Mouse (Mus musculus) olfactory bulb, adult 2 months (tissue): Measurements from ENCODE around the gene Edem2. TPM values are rescaled to one million over a fixed set of nuclear protein-coding genes. Genes with fewer than 3 reads are reported as not detected.
A peak's percentile ranks its signal among the peaks of the same experiment; 100 is the strongest.

ENCODE experiments used
- H3K27ac ChIP-seq: fragments of 200-500 bp; 2 replicates; pipeline ENCODE4 v1.5.1; 2012; ENCODE audit warnings: low read depth, low read length; ENCODE audit not compliant: insufficient read depth
- H3K4me1 ChIP-seq: fragments of 200-500 bp; 2 replicates; pipeline ENCODE4 v1.6.1; 2012; ENCODE audit warnings: low read length; ENCODE audit not compliant: control insufficient read depth, insufficient read depth
- H3K4me3 ChIP-seq: fragments of 200-500 bp; 2 replicates; pipeline ENCODE4 v1.5.1; 2012; ENCODE audit warnings: mild to moderate bottlenecking, low read depth, low read length, moderate library complexity; ENCODE audit not compliant: insufficient read depth
- CTCF ChIP-seq: fragments of 200-500 bp; IDR thresholded peaks from 2 replicates; pipeline ENCODE4 v1.5.1; 2012; ENCODE audit warnings: low read depth, mild to moderate bottlenecking, low read length, moderate library complexity; ENCODE audit not compliant: insufficient read depth
- POLR2A ChIP-seq: fragments of 200-500 bp; IDR thresholded peaks from 2 replicates; pipeline ENCODE4 v1.6.1; 2012; ENCODE audit warnings: mild to moderate bottlenecking, low read depth, low read length, moderate library complexity; ENCODE audit not compliant: insufficient read depth
- WGBS: fragments of 180-500 bp; shearing (Covaris S2); methylation state at CpG from one replicate; pipeline ENCODE4 v1.1.7; 2018; 5-methylcytosine and 5-hydroxymethylcytosine counted together
- polyA plus RNA-seq: library from polyadenylated mRNA; stranded (reverse); fragments of >200 nt; gene quantifications from 2 replicates; pipeline ENCODE4 v1.2.4, GENCODE M21; 2012; ENCODE audit warnings: low replicate concordance; ENCODE audit not compliant: missing spikeins, insufficient read depth, insufficient read length

Edem2 gene
- polyA plus RNA-seq: not detected in 2 replicates

DNA sequence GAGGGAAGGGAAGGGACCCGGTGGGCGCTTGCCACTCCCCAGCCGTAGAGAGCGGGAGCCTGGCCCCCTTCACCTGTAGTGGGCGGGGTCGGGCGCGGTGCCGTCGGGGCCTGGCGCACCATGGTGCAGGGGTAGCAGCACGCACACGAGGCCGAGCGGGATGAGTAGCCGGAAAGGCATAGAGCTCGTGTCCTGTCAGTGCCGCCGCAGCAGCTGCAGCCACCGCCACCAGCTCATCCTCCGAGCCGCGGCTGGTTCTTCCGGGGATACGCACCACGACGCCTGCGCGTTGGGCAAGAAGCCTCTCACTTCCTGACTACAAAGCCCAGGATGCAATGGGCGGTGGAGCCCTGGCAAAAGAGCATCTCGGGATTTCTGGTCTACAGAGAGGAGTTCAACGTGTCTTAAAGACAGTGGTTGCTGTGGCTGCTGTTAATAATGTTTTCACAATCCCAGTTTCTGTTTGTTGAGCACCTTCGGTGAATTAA lies at the start of gene Edem2:
TSS of gene Edem2 (minus strand) at position 318 of the 488 bp plus-strand sequence.
- Histone ChIP-seq H3K27ac (no peak within 1 kb of the TSS), H3K4me3 (peak within 1 kb of the TSS; percentile 66), H3K4me1 (peaks cover 9% of the 10 kb centered on the region)
- TF ChIP-seq POLR2A (peak; percentile 80), CTCF (no peak)
- under 1% methylated on average over 33 of the region's 33 CpGs for WGBS

DNA sequence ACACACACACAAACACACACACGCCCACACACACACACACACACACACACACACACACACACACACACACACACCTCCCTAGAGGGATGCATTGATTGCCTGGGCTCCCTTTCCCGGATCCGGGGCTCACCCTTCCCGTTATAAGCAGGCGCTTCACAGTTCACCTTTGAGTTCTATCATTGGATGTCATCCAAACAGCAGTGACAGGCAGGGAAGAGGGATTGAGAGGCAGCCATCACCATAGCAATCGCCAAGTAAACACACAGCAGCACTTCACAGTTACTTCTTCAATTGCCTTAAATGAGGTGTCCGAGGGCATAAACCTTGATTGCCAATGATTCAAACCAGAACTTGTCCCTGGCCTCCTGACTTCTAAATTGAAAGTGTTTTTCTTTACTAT lies 49.8 kb upstream of the Edem2 start:
- H3K27ac ChIP-seq: no peak overlapping the region
- WGBS: 54% methylated on average over 7 of the region's 7 CpGs
- H3K4me3 ChIP-seq: no peak overlapping the region
- peaks cover 20% of the 10 kb centered on the region for H3K4me1 ChIP-seq
- TF ChIP-seq CTCF (no peak), POLR2A (no peak)

DNA sequence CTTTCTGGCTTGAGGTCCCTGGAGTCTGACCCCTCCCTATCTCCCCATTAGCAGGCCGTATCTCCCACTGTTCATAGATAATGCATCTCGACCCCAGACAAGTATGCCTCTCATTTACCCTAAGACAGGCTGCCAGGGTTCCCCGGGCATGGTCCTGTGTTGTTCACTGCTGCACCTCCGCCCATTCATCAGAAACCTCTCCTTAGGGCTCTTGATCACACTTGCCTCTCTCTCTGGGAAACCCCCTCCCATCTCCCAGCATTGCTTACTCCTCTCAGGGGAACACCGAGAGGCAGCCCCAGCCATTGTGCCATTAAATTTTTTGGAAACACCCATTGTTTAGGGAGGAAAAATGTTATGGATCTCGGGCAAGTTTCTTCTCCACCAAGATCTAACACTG lies 48.7 kb upstream of the Edem2 start:
- Histone ChIP-seq H3K27ac (no peak overlapping the region), H3K4me1 (peaks cover 18% of the 10 kb centered on the region), H3K4me3 (no peak overlapping the region)
- TF ChIP-seq CTCF: no peak
- no peak for TF ChIP-seq POLR2A
- WGBS: 51% methylated on average over 6 of the region's 6 CpGs

DNA sequence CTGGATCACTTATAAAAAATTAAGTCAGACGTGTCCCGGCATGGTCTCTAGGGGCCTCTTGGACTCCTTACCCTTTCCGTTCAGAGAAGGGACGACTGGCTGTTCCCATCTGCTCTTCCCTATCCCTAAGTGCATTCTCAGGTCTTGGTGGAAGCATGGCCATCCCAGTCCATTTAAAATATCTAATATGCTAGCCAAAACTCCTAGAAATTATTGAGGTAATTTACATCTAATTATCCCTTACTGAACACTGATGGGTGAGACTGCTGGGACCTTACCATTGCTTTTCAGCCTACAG lies 48.4 kb upstream of the Edem2 start:
- H3K27ac ChIP-seq: no peak overlapping the region
- no peak for TF ChIP-seq CTCF
- no peak for TF ChIP-seq POLR2A
- peaks cover 18% of the 10 kb centered on the region for H3K4me1 ChIP-seq
- H3K4me3 ChIP-seq: no peak overlapping the region
- 76% methylated on average over 4 of the region's 4 CpGs for WGBS

DNA sequence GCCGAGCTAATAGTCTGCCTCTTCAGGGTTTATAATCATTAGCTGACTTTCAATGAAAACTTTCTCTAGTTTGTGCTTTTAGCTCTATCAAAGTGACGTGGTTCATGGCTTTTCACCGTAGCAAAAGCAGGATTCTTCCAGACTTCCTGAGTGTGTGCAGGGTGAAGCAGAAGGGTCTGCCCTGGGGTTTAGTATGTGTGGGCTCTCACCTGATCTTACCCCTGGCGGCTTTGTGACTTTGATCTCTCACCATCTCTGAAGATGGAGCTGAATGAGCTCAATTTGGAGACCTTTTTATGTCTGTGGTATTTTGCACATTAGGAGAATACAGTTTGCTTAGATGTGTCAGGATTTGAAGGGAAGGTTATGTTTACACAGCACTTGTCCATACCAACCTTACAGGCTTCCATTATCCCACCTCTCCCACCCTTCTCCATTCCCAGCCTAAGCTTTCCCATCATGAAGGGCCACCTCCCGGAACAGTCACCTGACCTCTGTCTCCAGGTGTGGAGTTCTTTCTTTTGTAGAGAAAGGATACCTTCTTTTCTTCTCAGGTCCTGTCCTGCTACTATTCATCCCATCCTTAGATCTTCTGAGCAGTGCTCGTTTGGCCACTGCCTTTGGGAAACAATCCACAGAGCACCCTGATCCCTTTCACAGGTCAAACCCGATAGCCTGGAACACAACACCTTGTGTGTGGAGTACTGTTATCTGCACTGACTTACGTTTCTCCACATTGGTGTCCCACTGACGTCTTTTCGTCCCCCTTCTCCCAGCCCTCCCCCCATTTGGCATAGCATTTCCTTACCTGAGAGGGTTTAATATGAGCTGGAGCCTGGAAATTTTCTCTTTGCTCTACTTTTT lies 47.8 kb upstream of the Edem2 start:
- Histone ChIP-seq H3K4me3 (no peak overlapping the region), H3K27ac (no peak overlapping the region), H3K4me1 (peaks cover 18% of the 10 kb centered on the region)
- WGBS: 59% methylated on average over 10 of the region's 10 CpGs
- TF ChIP-seq POLR2A (no peak), CTCF (no peak)

DNA sequence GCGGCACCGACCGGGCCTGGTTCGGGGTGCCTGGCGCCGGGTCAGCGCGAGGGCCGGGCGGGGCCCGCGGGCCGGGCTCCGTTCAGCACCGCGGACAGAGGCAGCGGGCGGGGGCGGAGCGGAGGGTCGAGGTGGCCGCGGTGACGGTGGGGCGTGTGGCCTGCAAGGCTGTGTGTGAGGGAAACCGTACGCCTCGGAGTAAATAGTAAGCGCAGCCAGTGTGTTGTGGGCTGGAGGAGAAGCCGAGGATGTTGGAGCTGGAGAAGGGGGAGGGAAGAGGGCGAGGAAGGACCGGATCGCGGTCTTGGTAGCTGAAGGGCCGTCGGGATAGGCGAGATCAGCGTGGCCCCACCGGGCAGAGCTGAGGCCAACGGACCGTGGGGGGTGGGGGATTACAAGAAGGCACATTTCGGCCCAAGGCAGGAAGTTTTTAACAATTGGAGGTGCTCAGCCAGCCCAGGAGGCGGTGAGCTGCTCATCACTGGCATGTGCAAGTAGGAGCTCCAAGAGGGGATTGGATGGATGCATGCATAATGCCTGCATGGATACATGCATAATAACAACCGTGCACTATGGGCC lies 46.5 kb upstream of the Edem2 start:
- H3K4me1 ChIP-seq: peaks cover 18% of the 10 kb centered on the region
- peak overlapping the region; percentile 82 for H3K4me3 ChIP-seq
- H3K27ac ChIP-seq: peak overlapping the region; percentile 40
- 1% methylated on average over 44 of the region's 44 CpGs for WGBS
- no peak for TF ChIP-seq POLR2A
- no peak for TF ChIP-seq CTCF

DNA sequence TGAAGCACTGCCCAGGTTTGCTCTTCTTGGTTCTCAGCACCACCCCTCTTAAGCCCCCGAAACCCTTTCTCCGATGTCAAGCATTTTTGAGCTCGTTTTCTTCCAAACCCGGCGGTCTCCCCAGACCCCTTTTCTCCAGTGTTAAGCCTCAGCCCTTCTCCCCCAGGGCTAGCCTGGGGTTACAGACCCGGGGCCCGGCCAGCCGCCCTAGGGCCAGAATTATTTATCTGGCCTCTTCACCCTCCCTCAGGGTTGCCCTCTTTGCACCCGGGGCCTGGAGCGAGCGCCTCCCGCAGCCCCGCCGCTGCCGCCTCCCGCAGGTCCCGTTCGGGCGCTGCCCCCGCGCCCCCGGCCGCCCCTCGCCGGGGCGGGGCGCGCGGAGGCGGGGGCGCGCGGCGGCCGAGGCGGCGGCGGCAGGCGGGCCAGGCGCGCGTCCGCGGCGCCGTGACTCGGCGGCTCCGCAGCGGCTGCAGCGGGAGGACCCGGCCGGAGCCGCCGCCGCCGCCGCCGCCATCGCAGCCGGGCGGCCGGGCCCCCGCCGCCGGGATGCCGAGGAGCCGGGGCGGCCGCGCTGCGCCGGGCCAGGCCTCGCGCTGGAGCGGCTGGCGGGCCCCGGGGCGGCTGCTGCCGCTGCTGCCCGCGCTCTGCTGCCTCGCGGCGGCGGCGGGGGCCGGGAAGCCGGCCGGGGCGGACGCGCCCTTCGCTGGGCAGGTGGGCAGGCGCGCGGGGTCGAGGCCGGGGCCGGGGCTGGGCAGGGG lies 45.8 kb upstream of the Edem2 start, which contains the start of gene Mmp24:
TSS of gene Mmp24 (plus strand) at position 416 of the 758 bp plus-strand sequence.
- peak within 1 kb of the TSS; percentile 82 for H3K4me3 ChIP-seq
- TF ChIP-seq POLR2A (no peak), CTCF (no peak)
- H3K4me1 ChIP-seq: peaks cover 17% of the 10 kb centered on the region
- peak within 1 kb of the TSS; percentile 40 for H3K27ac ChIP-seq
- 26% methylated on average over 100 of the region's 100 CpGs for WGBS

DNA sequence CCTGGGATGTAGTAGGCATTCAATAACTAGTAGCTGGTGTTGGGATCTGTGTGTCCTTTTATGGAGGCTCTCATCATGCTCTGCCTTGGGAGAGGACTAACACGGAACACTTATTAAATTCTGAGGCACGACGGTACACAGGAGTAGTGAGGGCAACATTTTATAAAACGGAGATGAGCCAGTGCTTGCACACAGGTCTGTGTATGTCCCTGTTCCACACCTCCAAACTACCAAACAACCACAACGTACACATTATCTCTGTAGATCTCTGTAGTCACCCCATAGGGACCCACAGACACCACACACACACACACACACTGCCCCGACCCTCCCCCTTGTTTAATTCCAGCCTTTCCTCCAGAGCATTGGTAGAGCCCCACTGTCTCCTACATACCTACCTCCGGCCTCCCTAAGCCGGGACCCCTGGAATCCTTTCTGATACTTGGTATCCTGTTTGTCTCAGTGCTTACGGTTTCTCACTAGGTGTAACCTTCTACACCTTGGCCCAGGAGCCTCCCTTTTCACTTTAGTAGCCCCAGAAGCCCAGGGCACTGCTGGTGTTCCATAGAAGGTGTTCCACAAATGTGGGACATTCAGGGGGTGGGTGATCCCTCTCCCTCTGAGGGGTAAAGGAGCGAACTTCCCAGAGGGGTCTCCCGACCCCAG lies 45.1 kb upstream of the Edem2 start:
- TF ChIP-seq CTCF (no peak), POLR2A (no peak)
- Histone ChIP-seq H3K27ac (no peak overlapping the region), H3K4me3 (peak overlapping the region; percentile 82; the same call in 1 of the 2 replicates), H3K4me1 (peaks cover 13% of the 10 kb centered on the region)
- 43% methylated on average over 11 of the region's 11 CpGs for WGBS

DNA sequence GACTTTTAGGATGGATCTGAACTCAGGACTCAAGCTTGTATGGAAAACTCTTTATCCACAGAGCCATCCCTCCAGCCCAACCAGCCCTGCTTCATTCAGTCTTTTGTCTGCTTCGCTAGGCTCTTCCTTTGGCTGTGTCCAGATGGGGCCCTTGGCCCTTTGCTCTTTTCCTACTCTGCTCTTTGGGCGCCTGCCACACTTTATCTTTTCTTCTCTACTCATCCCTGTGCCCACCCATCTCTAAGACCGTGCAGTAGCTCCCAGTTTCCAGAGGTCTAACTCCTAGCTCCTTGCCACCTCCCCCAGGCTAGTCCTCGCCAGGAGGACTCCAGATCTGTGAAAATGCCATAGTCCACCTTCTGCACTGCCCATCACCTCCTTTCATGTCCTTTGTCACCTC lies 44.4 kb upstream of the Edem2 start:
- 77% methylated on average over 4 of the region's 4 CpGs for WGBS
- Histone ChIP-seq H3K4me3 (no peak overlapping the region), H3K4me1 (peaks cover 8% of the 10 kb centered on the region), H3K27ac (no peak overlapping the region)
- no peak for TF ChIP-seq CTCF
- no peak for TF ChIP-seq POLR2A
